Mouse (Mus musculus): ENCODE results near the gene Ehd1. TPM values are rescaled to one million over a fixed set of nuclear protein-coding genes. Genes with fewer than 3 reads are reported as not detected.
A peak's percentile ranks its signal among the peaks of the same experiment; 100 is the strongest.

Ehd1 gene
- polyA plus RNA-seq, 1 experiment from 2014 or later, result 85.4 TPM

DNA sequence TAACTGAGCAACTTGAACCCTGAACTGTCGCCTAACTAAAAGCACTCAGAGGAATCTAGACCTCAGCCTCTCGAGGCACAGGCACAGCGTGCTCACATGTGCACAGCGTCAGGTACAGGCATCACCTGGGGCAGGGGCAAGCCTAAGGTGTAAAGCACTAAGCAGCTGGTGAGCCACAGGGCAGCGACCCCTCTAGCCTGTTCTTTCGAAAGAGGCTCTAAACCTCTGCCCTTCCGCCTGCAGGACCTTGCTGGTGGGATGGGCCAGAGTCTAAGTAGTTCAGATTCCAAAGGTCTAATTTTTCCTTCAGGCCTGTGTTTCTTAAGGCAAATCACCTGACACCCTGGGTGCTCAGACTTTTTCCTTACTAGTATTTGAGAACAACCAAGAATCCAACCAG, 4.5 kb upstream of the Ehd1 start:
- 68% methylated on average over 7 of the region's 7 CpGs for WGBS (ENCODE audit: insufficient replicate concordance)
- H3K4me3 ChIP-seq, result no peak overlapping the region
- H3K27me3 ChIP-seq (replicated peaks), result 0 out of 2 replicates have a peak, but pooled peaks cover 3% of the 10 kb centered on the region
- H3K4me2 ChIP-seq, result no peak overlapping the region
- H3K27ac ChIP-seq, result no peak overlapping the region
- H3K9ac ChIP-seq, result no peak overlapping the region
- ATAC-seq, result no peak
- no peaks in the 10 kb centered on the region for H3K36me3 ChIP-seq
- H3K4me1 ChIP-seq, result peaks cover 54% of the 10 kb centered on the region
- H3K9me3 ChIP-seq (replicated peaks), result no peaks in the 10 kb centered on the region

DNA sequence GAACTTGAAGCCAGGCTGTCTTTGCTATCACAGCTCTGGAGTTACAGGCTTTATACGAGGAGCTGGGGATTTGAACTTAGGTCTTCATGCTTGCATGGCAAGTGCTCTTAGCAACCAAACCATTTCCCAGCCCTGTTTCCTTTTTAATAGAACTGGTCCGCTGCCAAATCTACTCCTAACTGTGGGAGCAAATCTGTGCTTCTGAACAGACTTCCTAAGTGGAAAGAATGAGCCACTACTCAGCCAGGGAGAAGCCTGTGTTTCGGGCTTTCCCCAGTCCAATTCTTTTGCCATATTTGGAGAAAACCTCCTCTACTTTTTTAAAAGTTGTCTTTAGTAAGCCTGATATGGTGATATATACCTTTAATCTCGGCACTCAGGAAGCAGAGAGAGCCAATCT, 3.8 kb upstream of the Ehd1 start:
- ATAC-seq, result no peak
- Histone ChIP-seq H3K27me3 (replicated peaks) (0 out of 2 replicates have a peak, but pooled peaks cover 3% of the 10 kb centered on the region), H3K4me3 (no peak overlapping the region), H3K4me1 (peaks cover 57% of the 10 kb centered on the region), H3K27ac (no peak overlapping the region), H3K9me3 (replicated peaks) (no peaks in the 10 kb centered on the region), H3K36me3 (no peaks in the 10 kb centered on the region), H3K4me2 (no peak overlapping the region), H3K9ac (no peak overlapping the region)
- WGBS (ENCODE audit: insufficient replicate concordance), result 75% methylated on average over 4 of the region's 4 CpGs

DNA sequence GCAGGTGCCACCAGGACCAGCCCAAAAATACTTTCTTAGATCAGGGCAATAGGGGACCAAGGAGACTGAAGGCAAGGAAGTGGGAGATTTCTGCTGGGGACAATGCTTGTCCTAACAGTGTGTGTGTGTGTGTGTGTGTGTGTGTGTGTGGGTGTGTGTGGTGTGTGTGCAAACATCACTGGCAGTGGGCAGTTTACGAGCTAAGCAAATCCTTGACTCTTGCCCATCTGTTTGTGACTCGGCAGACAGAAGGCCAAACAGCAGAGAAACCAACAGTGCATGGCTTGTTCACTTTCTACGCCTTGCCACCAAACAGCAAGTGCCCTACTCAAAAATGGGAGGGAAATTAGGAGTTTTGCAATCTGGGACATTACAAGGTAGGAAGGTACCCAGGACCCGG, 2.9 kb upstream of the Ehd1 start:
- no peak overlapping the region for H3K9ac ChIP-seq
- ATAC-seq, result no peak
- peaks cover 57% of the 10 kb centered on the region for H3K4me1 ChIP-seq
- 0 out of 2 replicates have a peak, but pooled peaks cover 3% of the 10 kb centered on the region for H3K27me3 ChIP-seq (replicated peaks)
- no peaks in the 10 kb centered on the region for H3K9me3 ChIP-seq (replicated peaks)
- 71% methylated on average over 4 of the region's 4 CpGs for WGBS (ENCODE audit: insufficient replicate concordance)
- H3K4me2 ChIP-seq, result no peak overlapping the region
- peak overlapping the region; percentile 12; the same call in 1 of the 2 replicates for H3K27ac ChIP-seq
- H3K36me3 ChIP-seq, result peaks cover under 1% of the 10 kb centered on the region; the same call in 1 of the 2 replicates
- H3K4me3 ChIP-seq, result no peak overlapping the region

- 86% methylated on average over 13 of the region's 13 CpGs for WGBS (ENCODE audit: insufficient replicate concordance)
- no peak for ATAC-seq
- H3K36me3 ChIP-seq, result peaks cover 5% of the 10 kb centered on the region
- no peaks in the 10 kb centered on the region for H3K9me3 ChIP-seq (replicated peaks)
- no peak overlapping the region for H3K27ac ChIP-seq
- no peak overlapping the region for H3K4me2 ChIP-seq
- no peak overlapping the region for H3K9ac ChIP-seq
- peaks cover 62% of the 10 kb centered on the region for H3K4me1 ChIP-seq
- 0 out of 2 replicates have a peak, but pooled peaks cover 3% of the 10 kb centered on the region for H3K27me3 ChIP-seq (replicated peaks)
- H3K4me3 ChIP-seq, result no peak overlapping the region
Observed at GRCm38 (mm10) chr19:6273998-6274608, 2.4 kb upstream of the Ehd1 start.

GRCm38 (mm10) chr19:6275740-6276389, 660 bp upstream of the Ehd1 start:
- H3K36me3 ChIP-seq, result peaks cover 22% of the 10 kb centered on the region
- H3K4me2 ChIP-seq, result peak overlapping the region; percentile 93
- ATAC-seq, result no peak
- peak overlapping the region; percentile 81 for H3K9ac ChIP-seq
- H3K4me1 ChIP-seq, result peaks cover 74% of the 10 kb centered on the region
- H3K9me3 ChIP-seq (replicated peaks), result no peaks in the 10 kb centered on the region
- H3K27me3 ChIP-seq (replicated peaks), result 0 out of 2 replicates have a peak, but pooled peaks cover 2% of the 10 kb centered on the region
- WGBS (ENCODE audit: insufficient replicate concordance), result 6% methylated on average over 15 of the region's 15 CpGs
- H3K27ac ChIP-seq, result peak overlapping the region; percentile 98
- peak overlapping the region; percentile 89 for H3K4me3 ChIP-seq

GRCm38 (mm10) chr19:6277661-6278438, 1.3 kb downstream of the Ehd1 start:
- Histone ChIP-seq H3K4me2 (peak overlapping the region; percentile 93), H3K9ac (peak overlapping the region; percentile 92), H3K4me1 (peaks cover 82% of the 10 kb centered on the region), H3K9me3 (replicated peaks) (no peaks in the 10 kb centered on the region), H3K4me3 (peak overlapping the region; percentile 89), H3K27me3 (replicated peaks) (no peaks in the 10 kb centered on the region), H3K27ac (peak overlapping the region; percentile 98), H3K36me3 (peaks cover 42% of the 10 kb centered on the region)
- WGBS (ENCODE audit: insufficient replicate concordance), result 7% methylated on average over 10 of the region's 10 CpGs
- peak; percentile 44 for ATAC-seq

GRCm38 (mm10) chr19:6278439-6279073, 2.0 kb downstream of the Ehd1 start:
- H3K27me3 ChIP-seq (replicated peaks), result no peaks in the 10 kb centered on the region
- peaks cover 49% of the 10 kb centered on the region for H3K36me3 ChIP-seq
- H3K9me3 ChIP-seq (replicated peaks), result no peaks in the 10 kb centered on the region
- 43% methylated on average over 6 of the region's 6 CpGs for WGBS (ENCODE audit: insufficient replicate concordance)
- H3K27ac ChIP-seq, result peak overlapping the region; percentile 98
- H3K9ac ChIP-seq, result peak overlapping the region; percentile 92
- peak overlapping the region; percentile 89 for H3K4me3 ChIP-seq
- H3K4me1 ChIP-seq, result peaks cover 87% of the 10 kb centered on the region
- no peak for ATAC-seq
- peak overlapping the region; percentile 93 for H3K4me2 ChIP-seq

GRCm38 (mm10) chr19:6279481-6280144, 3.1 kb downstream of the Ehd1 start:
- Histone ChIP-seq H3K36me3 (peaks cover 57% of the 10 kb centered on the region), H3K27ac (peak overlapping the region; percentile 98), H3K4me2 (peak overlapping the region; percentile 93), H3K27me3 (replicated peaks) (no peaks in the 10 kb centered on the region), H3K4me3 (peak overlapping the region; percentile 89), H3K4me1 (peaks cover 89% of the 10 kb centered on the region), H3K9me3 (replicated peaks) (no peaks in the 10 kb centered on the region), H3K9ac (peak overlapping the region; percentile 92)
- WGBS (ENCODE audit: insufficient replicate concordance), result 79% methylated on average over 6 of the region's 6 CpGs
- no peak for ATAC-seq

DNA sequence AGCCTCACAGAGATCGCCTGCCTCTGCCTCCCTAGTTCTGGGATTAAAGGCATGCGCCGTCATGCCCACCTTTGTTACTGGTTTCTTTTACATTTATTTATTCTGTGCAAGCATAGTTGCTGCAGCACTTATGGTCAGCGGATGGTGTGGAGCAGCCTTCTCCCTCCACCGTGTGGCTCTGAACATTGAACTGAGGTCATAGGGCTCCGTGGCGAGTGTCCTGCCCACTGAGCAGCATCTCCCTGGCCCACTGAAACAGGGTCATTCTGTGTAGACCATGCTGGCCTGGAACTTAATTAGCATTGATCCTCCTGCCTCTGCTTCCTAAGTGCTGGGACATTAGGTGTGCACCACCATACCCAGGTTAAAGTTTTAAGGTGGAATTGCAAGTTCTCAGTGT, 4.0 kb downstream of the Ehd1 start:
- Histone ChIP-seq H3K27me3 (replicated peaks) (no peaks in the 10 kb centered on the region), H3K9me3 (replicated peaks) (no peaks in the 10 kb centered on the region), H3K27ac (peak overlapping the region; percentile 98), H3K36me3 (peaks cover 66% of the 10 kb centered on the region), H3K9ac (peak overlapping the region; percentile 92; the same call in 1 of the 2 replicates), H3K4me2 (peak overlapping the region; percentile 93), H3K4me3 (0 out of 2 replicates have a peak overlapping the region, but pooled peaks have one; percentile 89), H3K4me1 (peaks cover 89% of the 10 kb centered on the region)
- WGBS (ENCODE audit: insufficient replicate concordance), result 78% methylated on average over 7 of the region's 7 CpGs
- ATAC-seq, result no peak

DNA sequence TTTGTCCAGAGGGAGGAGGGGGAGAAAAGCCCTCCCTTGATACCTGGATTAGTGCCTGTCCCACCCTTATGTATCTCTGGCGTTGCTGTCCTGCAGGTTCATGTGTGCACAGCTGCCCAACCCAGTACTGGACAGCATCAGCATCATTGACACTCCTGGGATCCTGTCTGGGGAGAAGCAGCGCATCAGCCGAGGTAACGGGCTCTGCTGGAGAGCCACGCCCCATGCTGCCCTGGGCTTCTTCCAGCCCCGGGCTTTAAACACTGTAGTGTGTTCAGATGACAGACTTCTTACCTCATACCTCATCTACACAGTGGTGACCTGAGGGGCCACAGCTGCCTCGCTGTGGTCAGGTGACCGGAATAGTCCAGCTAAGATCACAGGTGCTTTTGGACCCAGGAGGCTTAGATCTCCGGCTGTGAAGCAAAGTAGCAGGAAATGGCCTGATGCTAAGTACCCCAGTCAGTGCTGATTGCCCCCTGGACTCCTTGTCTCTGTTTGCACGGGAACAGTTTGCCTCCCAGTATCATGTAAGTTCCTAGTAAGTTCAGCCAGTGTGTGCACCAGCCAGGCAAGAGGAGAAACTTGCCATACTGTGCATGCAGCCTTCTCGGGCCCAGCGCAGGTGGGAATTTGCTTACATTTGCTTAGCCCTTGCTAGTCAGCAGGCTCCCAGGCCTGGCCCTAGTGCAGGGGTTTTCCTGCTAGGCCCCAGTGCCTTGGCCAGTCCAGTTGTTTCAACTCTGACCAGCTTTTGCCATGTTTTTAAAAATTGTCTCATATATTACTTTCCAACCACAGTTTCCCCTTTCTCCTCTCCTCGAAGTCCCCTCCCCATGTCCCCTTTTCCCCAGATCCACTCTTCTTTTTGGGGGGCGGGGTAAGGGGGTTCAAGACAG, 4.8 kb downstream of the Ehd1 start:
- Histone ChIP-seq H3K4me1 (peaks cover 91% of the 10 kb centered on the region), H3K4me3 (no peak overlapping the region), H3K27ac (peak overlapping the region; percentile 98), H3K4me2 (peak overlapping the region; percentile 93), H3K36me3 (peaks cover 74% of the 10 kb centered on the region), H3K9me3 (replicated peaks) (no peaks in the 10 kb centered on the region), H3K27me3 (replicated peaks) (no peaks in the 10 kb centered on the region), H3K9ac (peak overlapping the region; percentile 92; the same call in 1 of the 2 replicates)
- WGBS (ENCODE audit: insufficient replicate concordance), result 72% methylated on average over 14 of the region's 14 CpGs
- no peak for ATAC-seq
